In genomic region chr12:67059136-67060014, GRCm38 (mm10) we compare ENCODE assay signal across 8 mouse cellular contexts.
DNase-seq lines count a peak whose midpoint lies in the region; ATAC-seq and TF ChIP-seq lines count a peak whose summit lies in the region.

No protein-coding gene starts in this region.

- no peak for DNase-seq in heart, adult 8-10 months (ENCODE audit: low spot score)
- DNase-seq in MEL (ENCODE audit: low read depth, low spot score): peak; percentile 81
- peak; percentile 23 for DNase-seq in forebrain, embryonic 10.5 days (ENCODE audit: extremely low spot score, low spot score)
- no peak for DNase-seq in left cerebral cortex, adult 2 months (ENCODE audit: extremely low spot score in 1 of 2, low spot score in 2 of 2)
- DNase-seq in adrenal gland, adult 2 months: no peak

- H3K9me3 ChIP-seq in heart, embryonic 12.5 days (replicated peaks): no peaks in the 10 kb centered on the region
- peaks cover 4% of the 10 kb centered on the region for H3K9me3 ChIP-seq in MEL (replicated peaks; ENCODE audit: insufficient read depth, low read length)
- H3K9me3 ChIP-seq in forebrain, embryonic 10.5 days: peaks cover 4% of the 10 kb centered on the region
- H3K9me3 ChIP-seq in limb, embryonic 12.5 days: 0 out of 2 replicates have a peak, but pooled peaks cover 3% of the 10 kb centered on the region

- H3K4me2 ChIP-seq in heart, embryonic 12.5 days: no peak overlapping the region
- H3K4me2 ChIP-seq in limb, embryonic 12.5 days: no peak overlapping the region

- H3K27me3 ChIP-seq in heart, embryonic 12.5 days (replicated peaks): no peaks in the 10 kb centered on the region
- no peaks in the 10 kb centered on the region for H3K27me3 ChIP-seq in MEL (ENCODE audit: control insufficient read depth in 1 of 2, insufficient read depth in 2 of 2, low read length in 2 of 2)
- no peaks in the 10 kb centered on the region for H3K27me3 ChIP-seq in forebrain, embryonic 10.5 days (ENCODE audit: poor library complexity, severe bottlenecking)
- no peaks in the 10 kb centered on the region for H3K27me3 ChIP-seq in limb, embryonic 12.5 days

- ATAC-seq in heart, embryonic 12.5 days (ENCODE audit: insufficient number of reproducible peaks, low FRiP score): peak; percentile 99
- ATAC-seq in limb, embryonic 12.5 days (ENCODE audit: insufficient number of reproducible peaks, insufficient read depth, low FRiP score, low TSS enrichment, low read depth): peak; percentile 96
- ATAC-seq in neutrophil, adult 5-6 weeks (ENCODE audit: extremely low read depth, insufficient number of reproducible peaks, low FRiP score, poor library complexity, severe bottlenecking): peak; percentile 80

- no peak overlapping the region for H3K27ac ChIP-seq in heart, embryonic 12.5 days (ENCODE audit: poor library complexity, severe bottlenecking)
- no peak overlapping the region for H3K27ac ChIP-seq in MEL (ENCODE audit: control insufficient read depth, low read depth, low read length)
- H3K27ac ChIP-seq in forebrain, embryonic 10.5 days: no peak overlapping the region
- H3K27ac ChIP-seq in limb, embryonic 12.5 days: no peak overlapping the region
- no peak overlapping the region for H3K27ac ChIP-seq in left cerebral cortex, adult 2 months

- TF ChIP-seq CTCF in MEL (IDR thresholded peaks at IDR 0.05 in 2 of 3, conservative IDR thresholded peaks at IDR 0.05 in 1 of 3; ENCODE audit: control insufficient read depth in 1 of 3, insufficient read depth in 1 of 3, low read depth in 2 of 3, low read length in 3 of 3, poor library complexity in 1 of 3, severe bottlenecking in 1 of 3): no peak
- no peak for TF ChIP-seq CTCF in left cerebral cortex, adult 2 months (IDR thresholded peaks at IDR 0.05)

- TF ChIP-seq POLR2A in MEL (IDR thresholded peaks at IDR 0.05; ENCODE audit: control insufficient read depth in 1 of 2, insufficient read depth in 1 of 2, low read depth in 1 of 2, low read length in 2 of 2, poor library complexity in 1 of 2): no peak

- intact Hi-C loops in left cerebral cortex, adult 2 months (cut with DNase I): no loop called here

- no peaks in the 10 kb centered on the region for H3K4me1 ChIP-seq in heart, embryonic 12.5 days (replicated peaks)
- no peaks in the 10 kb centered on the region for H3K4me1 ChIP-seq in MEL (ENCODE audit: control insufficient read depth in 1 of 2, insufficient read depth in 2 of 2, low read length in 2 of 2)
- no peaks in the 10 kb centered on the region for H3K4me1 ChIP-seq in forebrain, embryonic 10.5 days
- H3K4me1 ChIP-seq in limb, embryonic 12.5 days (replicated peaks): no peaks in the 10 kb centered on the region

- no peaks in the 10 kb centered on the region for H3K79me2 ChIP-seq in MEL (ENCODE audit: control insufficient read depth, insufficient read depth, low read length, poor library complexity)

- no peak overlapping the region for H3K4me3 ChIP-seq in heart, embryonic 12.5 days
- H3K4me3 ChIP-seq in MEL (ENCODE audit: control insufficient read depth in 1 of 2, insufficient read depth in 1 of 2, low read depth in 2 of 2, low read length in 2 of 2): no peak overlapping the region
- no peak overlapping the region for H3K4me3 ChIP-seq in forebrain, embryonic 10.5 days
- H3K4me3 ChIP-seq in limb, embryonic 12.5 days (replicated peaks): no peak overlapping the region
- no peak overlapping the region for H3K4me3 ChIP-seq in left cerebral cortex, adult 2 months

- TF ChIP-seq RAD21 in MEL (IDR thresholded peaks at IDR 0.05; ENCODE audit: low read depth, low read length): no peak

- no peak for TF ChIP-seq EP300 in MEL (IDR thresholded peaks at IDR 0.05; ENCODE audit: low read depth in 1 of 2, low read length in 2 of 2)

- no peak overlapping the region for H3K9ac ChIP-seq in heart, embryonic 12.5 days
- H3K9ac ChIP-seq in MEL (ENCODE audit: control insufficient read depth, low read depth, low read length, poor library complexity, severe bottlenecking): no peak overlapping the region
- no peak overlapping the region for H3K9ac ChIP-seq in limb, embryonic 12.5 days (replicated peaks)

- 49% methylated on average over 19 of the region's 19 CpGs for WGBS in heart, embryonic 12.5 days
- 56% methylated on average over 19 of the region's 19 CpGs for WGBS in forebrain, embryonic 10.5 days
- 58% methylated on average over 19 of the region's 19 CpGs for WGBS in limb, embryonic 12.5 days

- H3K36me3 ChIP-seq in heart, embryonic 12.5 days: no peaks in the 10 kb centered on the region
- no peaks in the 10 kb centered on the region for H3K36me3 ChIP-seq in MEL (ENCODE audit: control insufficient read depth in 1 of 2, insufficient read depth in 2 of 2, low read length in 2 of 2)
- H3K36me3 ChIP-seq in forebrain, embryonic 10.5 days (replicated peaks): no peaks in the 10 kb centered on the region
- H3K36me3 ChIP-seq in limb, embryonic 12.5 days: no peaks in the 10 kb centered on the region

TF ChIP-seq in MEL, 35 proteins besides CTCF, POLR2A, EP300 and RAD21:
- TF ChIP-seq MYC (IDR thresholded peaks at IDR 0.05; ENCODE audit: low read depth, low read length): no peak
- TF ChIP-seq HCFC1 (IDR thresholded peaks at IDR 0.05; ENCODE audit: low read depth, low read length): no peak
- no peak for TF ChIP-seq MXI1 (IDR thresholded peaks at IDR 0.05; ENCODE audit: low read depth, low read length)

Comparison
In these comparisons a context has a peak if more than half of its experiments do, and no peak if none do; other contexts are left out.
1. DNase-seq: peak in MEL (single experiment) and forebrain, embryonic 10.5 days (single experiment); none in heart, adult 8-10 months (single experiment), left cerebral cortex, adult 2 months (0 of 2) and adrenal gland, adult 2 months (single experiment).
2. Peak in every context shown above with its lines, with median percentiles within 50 percentile points of each other: ATAC-seq.